Mouse (Mus musculus) adrenal gland, adult 10 weeks (tissue): ENCODE results near the gene Gm13279. TPM values are rescaled to one million over a fixed set of nuclear protein-coding genes. Genes with fewer than 3 reads are reported as not detected.

Experiments used
- polyA plus RNA-seq: library from polyadenylated mRNA; stranded (reverse); fragments of 350-450 nt; fragmentation: Illumina TruSeq; extraction: RNeasy Lipid Tissue Mini Kit (QIAGEN cat#74804); gene quantifications from one replicate; pipeline ENCODE4 v1.2.3, GENCODE M21; 2014; ENCODE audit warnings: low read depth, low replicate concordance

Gm13279 gene
- polyA plus RNA-seq, 1 experiment from 2014 or later: not detected

Other genes starting within 250 kb of the Gm13279 start
- gene Ifna15, start 239.2 kb upstream of the Gm13279 start, polyA plus RNA-seq: not detected
- gene Ifna14, start 225.6 kb upstream of the Gm13279 start, polyA plus RNA-seq: not detected
- gene Ifna9, start 205.0 kb upstream of the Gm13279 start, polyA plus RNA-seq: not detected
- not detected for gene Ifna12, start 194.0 kb upstream of the Gm13279 start, polyA plus RNA-seq
- gene C87499, start 163.0 kb upstream of the Gm13279 start, polyA plus RNA-seq: not detected
- not detected for gene Ifna13, start 152.9 kb upstream of the Gm13279 start, polyA plus RNA-seq
- gene Ifna16, start 120.5 kb upstream of the Gm13279 start, polyA plus RNA-seq: not detected
- not detected for gene Ifna2, start 113.5 kb upstream of the Gm13279 start, polyA plus RNA-seq
- gene Ifnab, start 106.0 kb upstream of the Gm13279 start, polyA plus RNA-seq: not detected
- gene Gm26566, start 75.6 kb upstream of the Gm13279 start, polyA plus RNA-seq: not detected
- gene Klhl9, start 74.9 kb upstream of the Gm13279 start, polyA plus RNA-seq: 192 TPM
- gene Gm13271, start 42.5 kb upstream of the Gm13279 start, polyA plus RNA-seq: not detected
- gene Gm13283, start 37.3 kb upstream of the Gm13279 start, polyA plus RNA-seq: not detected
- not detected for gene Gm13290, start 23.6 kb upstream of the Gm13279 start, polyA plus RNA-seq
- gene Gm13289, start 20.5 kb upstream of the Gm13279 start, polyA plus RNA-seq: not detected
- gene Gm13272, start 17.5 kb upstream of the Gm13279 start, polyA plus RNA-seq: not detected
- gene Ifnz, start 15.3 kb upstream of the Gm13279 start, polyA plus RNA-seq: not detected
- gene Gm13276, start 11.7 kb upstream of the Gm13279 start, polyA plus RNA-seq: not detected
- not detected for gene Gm13277, start 8.8 kb upstream of the Gm13279 start, polyA plus RNA-seq
- not detected for gene Gm13278, start 5.8 kb upstream of the Gm13279 start, polyA plus RNA-seq
- gene Gm13275, start 2.9 kb upstream of the Gm13279 start, polyA plus RNA-seq: not detected
- gene Gm13285, start 2.3 kb downstream of the Gm13279 start, polyA plus RNA-seq: not detected
- not detected for gene Gm13287, start 5.9 kb downstream of the Gm13279 start, polyA plus RNA-seq
- gene Gm13288, start 8.1 kb downstream of the Gm13279 start, polyA plus RNA-seq: not detected
- gene Ifna7, start 18.8 kb downstream of the Gm13279 start, polyA plus RNA-seq: not detected
- gene Ifna11, start 22.6 kb downstream of the Gm13279 start, polyA plus RNA-seq: not detected
- gene Ifna6, start 30.0 kb downstream of the Gm13279 start, polyA plus RNA-seq: not detected
- not detected for gene Ifna5, start 38.1 kb downstream of the Gm13279 start, polyA plus RNA-seq
- gene Ifna4, start 44.5 kb downstream of the Gm13279 start, polyA plus RNA-seq: not detected
- not detected for gene Ifna1, start 52.7 kb downstream of the Gm13279 start, polyA plus RNA-seq
- not detected for gene Ifne, start 82.8 kb downstream of the Gm13279 start, polyA plus RNA-seq